Mouse (Mus musculus) neural tube, embryonic 13.5 days (tissue): Measurements from ENCODE around the gene Timm8a2. TPM values are rescaled to one million over a fixed set of nuclear protein-coding genes. Genes with fewer than 3 reads are reported as not detected.

Experiments
- ATAC-seq: fragments of 200-750 bp; cut with Nextera tagmentation; 2 replicates; pipeline ENCODE4 v1.8.0; 2017; ENCODE audit warnings: low read depth, mild to moderate bottlenecking, moderate TSS enrichment, moderate library complexity
- H3K27ac ChIP-seq: fragments of 300-500 bp; sonication (generic); replicated peaks from 2 replicates; pipeline ENCODE4 v1.5.1; 2015; ENCODE audit warnings: moderate library complexity, mild to moderate bottlenecking, inconsistent platforms
- H3K27me3 ChIP-seq: fragments of 300-500 bp; sonication (generic); 2 replicates; pipeline ENCODE4 v1.6.1; 2015; ENCODE audit warnings: mild to moderate bottlenecking, inconsistent platforms
- H3K36me3 ChIP-seq: fragments of 300-500 bp; sonication (generic); 2 replicates; pipeline ENCODE4 v1.6.1; 2015; ENCODE audit warnings: mild to moderate bottlenecking, inconsistent platforms
- H3K4me1 ChIP-seq: fragments of 300-500 bp; sonication (generic); replicated peaks from 2 replicates; pipeline ENCODE4 v1.6.1; 2015; ENCODE audit warnings: inconsistent platforms
- H3K4me2 ChIP-seq: fragments of 300-500 bp; sonication (generic); 2 replicates; pipeline ENCODE4 v1.6.1; 2015; ENCODE audit warnings: inconsistent platforms, mild to moderate bottlenecking, moderate library complexity
- H3K4me3 ChIP-seq: fragments of 300-500 bp; sonication (generic); 2 replicates; pipeline ENCODE4 v1.5.1; 2015; ENCODE audit warnings: mild to moderate bottlenecking, inconsistent platforms
- H3K9ac ChIP-seq: fragments of 300-500 bp; sonication (generic); 2 replicates; pipeline ENCODE4 v1.6.1; 2015; ENCODE audit warnings: moderate library complexity, mild to moderate bottlenecking, inconsistent platforms
- H3K9me3 ChIP-seq: fragments of 300-500 bp; sonication (generic); 2 replicates; pipeline ENCODE4 v1.6.1; 2016; ENCODE audit warnings: inconsistent platforms
- WGBS: fragments of 180-500 bp; shearing (Covaris S2); methylation state at CpG from one replicate; pipeline ENCODE4 v1.1.7; 2015; 5-methylcytosine and 5-hydroxymethylcytosine counted together
- polyA plus RNA-seq: library from polyadenylated mRNA; unstranded; fragments of >200 nt; fragmentation: Nextera tagmentation; extraction: Ambion mirVana; gene quantifications from 2 replicates; pipeline ENCODE4 v1.2.1, GENCODE M21; 2015

The Timm8a2 gene
- polyA plus RNA-seq, 1 experiment from 2014 or later = not detected

- H3K36me3 ChIP-seq = peaks cover 42% of the 10 kb centered on the region
- H3K27ac ChIP-seq = no peak overlapping the region
- WGBS = 85% methylated on average over 14 of the region's 14 CpGs
- ATAC-seq = no peak
- H3K4me1 ChIP-seq = no peaks in the 10 kb centered on the region
- H3K4me3 ChIP-seq = no peak overlapping the region
- H3K9me3 ChIP-seq = no peaks in the 10 kb centered on the region
- no peak overlapping the region for H3K9ac ChIP-seq
- no peaks in the 10 kb centered on the region for H3K27me3 ChIP-seq
- H3K4me2 ChIP-seq = no peak overlapping the region
Measured at GRCm38 (mm10) chr14:122013417-122013951, 21.0 kb upstream of the Timm8a2 start.

- Histone ChIP-seq H3K36me3 (peaks cover 37% of the 10 kb centered on the region), H3K4me2 (no peak overlapping the region), H3K4me3 (no peak overlapping the region), H3K27ac (no peak overlapping the region), H3K27me3 (no peaks in the 10 kb centered on the region), H3K4me1 (no peaks in the 10 kb centered on the region), H3K9ac (no peak overlapping the region), H3K9me3 (no peaks in the 10 kb centered on the region)
- ATAC-seq = no peak
- WGBS = 89% methylated on average over 2 of the region's 2 CpGs
Measured at GRCm38 (mm10) chr14:122017958-122018357, 16.5 kb upstream of the Timm8a2 start.

- H3K36me3 ChIP-seq = peaks cover 37% of the 10 kb centered on the region
- no peak overlapping the region for H3K4me2 ChIP-seq
- no peak for ATAC-seq
- H3K4me3 ChIP-seq = no peak overlapping the region
- H3K27ac ChIP-seq = no peak overlapping the region
- H3K4me1 ChIP-seq = no peaks in the 10 kb centered on the region
- H3K9me3 ChIP-seq = no peaks in the 10 kb centered on the region
- H3K9ac ChIP-seq = no peak overlapping the region
- no peaks in the 10 kb centered on the region for H3K27me3 ChIP-seq
- 89% methylated on average over 2 of the region's 2 CpGs for WGBS
Measured at GRCm38 (mm10) chr14:122019389-122019788, 15.1 kb upstream of the Timm8a2 start.

GRCm38 (mm10) chr14:122020567-122020966 lies 13.9 kb upstream of the Timm8a2 start:
- no peak for ATAC-seq
- H3K36me3 ChIP-seq = peaks cover 32% of the 10 kb centered on the region
- no peak overlapping the region for H3K4me3 ChIP-seq
- WGBS = 93% methylated on average over 6 of the region's 6 CpGs
- no peak overlapping the region for H3K27ac ChIP-seq
- H3K9me3 ChIP-seq = no peaks in the 10 kb centered on the region
- no peak overlapping the region for H3K4me2 ChIP-seq
- no peaks in the 10 kb centered on the region for H3K4me1 ChIP-seq
- H3K27me3 ChIP-seq = no peaks in the 10 kb centered on the region
- no peak overlapping the region for H3K9ac ChIP-seq

- H3K4me1 ChIP-seq = no peaks in the 10 kb centered on the region
- peaks cover 31% of the 10 kb centered on the region for H3K36me3 ChIP-seq
- no peaks in the 10 kb centered on the region for H3K9me3 ChIP-seq
- no peak overlapping the region for H3K4me3 ChIP-seq
- ATAC-seq = no peak
- no peaks in the 10 kb centered on the region for H3K27me3 ChIP-seq
- H3K9ac ChIP-seq = no peak overlapping the region
- 93% methylated on average over 1 of the region's 1 CpGs for WGBS
- no peak overlapping the region for H3K27ac ChIP-seq
- H3K4me2 ChIP-seq = no peak overlapping the region
Measured at GRCm38 (mm10) chr14:122023054-122023453, 11.4 kb upstream of the Timm8a2 start.

- Histone ChIP-seq H3K36me3 (peaks cover 28% of the 10 kb centered on the region), H3K9me3 (no peaks in the 10 kb centered on the region)
Measured at GRCm38 (mm10) chr14:122023928-122024327, 10.5 kb upstream of the Timm8a2 start.

GRCm38 (mm10) chr14:122028926-122029745 lies 5.3 kb upstream of the Timm8a2 start:
- no peak for ATAC-seq
- H3K4me1 ChIP-seq = no peaks in the 10 kb centered on the region
- WGBS = 90% methylated on average over 11 of the region's 11 CpGs
- H3K9me3 ChIP-seq = no peaks in the 10 kb centered on the region
- H3K9ac ChIP-seq = no peak overlapping the region
- H3K27me3 ChIP-seq = no peaks in the 10 kb centered on the region
- no peak overlapping the region for H3K4me3 ChIP-seq
- H3K4me2 ChIP-seq = no peak overlapping the region
- no peaks in the 10 kb centered on the region for H3K36me3 ChIP-seq
- H3K27ac ChIP-seq = no peak overlapping the region

More at GRCm38 (mm10) chr14:122023928-122024327, 10.5 kb upstream of the Timm8a2 start:
- H3K4me3 ChIP-seq = no peak overlapping the region
- no peak overlapping the region for H3K27ac ChIP-seq
- H3K4me2 ChIP-seq = no peak overlapping the region
- no peaks in the 10 kb centered on the region for H3K4me1 ChIP-seq
- no peak for ATAC-seq
- no peak overlapping the region for H3K9ac ChIP-seq
- H3K27me3 ChIP-seq = no peaks in the 10 kb centered on the region

- H3K27me3 ChIP-seq = no peaks in the 10 kb centered on the region
- WGBS = 89% methylated on average over 4 of the region's 4 CpGs
- no peaks in the 10 kb centered on the region for H3K9me3 ChIP-seq
- H3K4me2 ChIP-seq = no peak overlapping the region
- no peak overlapping the region for H3K27ac ChIP-seq
- ATAC-seq = no peak
- H3K4me1 ChIP-seq = no peaks in the 10 kb centered on the region
- H3K36me3 ChIP-seq = no peaks in the 10 kb centered on the region
- H3K4me3 ChIP-seq = no peak overlapping the region
- no peak overlapping the region for H3K9ac ChIP-seq
Measured at GRCm38 (mm10) chr14:122029851-122030250, 4.6 kb upstream of the Timm8a2 start.

- 85% methylated on average over 2 of the region's 2 CpGs for WGBS
- H3K9ac ChIP-seq = no peak overlapping the region
- no peak overlapping the region for H3K27ac ChIP-seq
- no peak for ATAC-seq
- H3K4me3 ChIP-seq = no peak overlapping the region
- no peaks in the 10 kb centered on the region for H3K36me3 ChIP-seq
- H3K4me2 ChIP-seq = no peak overlapping the region
- no peaks in the 10 kb centered on the region for H3K9me3 ChIP-seq
- H3K27me3 ChIP-seq = no peaks in the 10 kb centered on the region
- H3K4me1 ChIP-seq = no peaks in the 10 kb centered on the region
Measured at GRCm38 (mm10) chr14:122032045-122032444, 2.4 kb upstream of the Timm8a2 start.

- Histone ChIP-seq H3K9me3 (no peaks in the 10 kb centered on the region), H3K4me3 (no peak overlapping the region), H3K9ac (no peak overlapping the region), H3K36me3 (no peaks in the 10 kb centered on the region), H3K27ac (no peak overlapping the region), H3K27me3 (no peaks in the 10 kb centered on the region), H3K4me2 (no peak overlapping the region), H3K4me1 (no peaks in the 10 kb centered on the region)
- no peak for ATAC-seq
- WGBS = 90% methylated on average over 1 of the region's 1 CpGs
Measured at GRCm38 (mm10) chr14:122035181-122035580, 707 bp downstream of the Timm8a2 start.

GRCm38 (mm10) chr14:122035860-122036259 lies 1.4 kb downstream of the Timm8a2 start:
- 85% methylated on average over 2 of the region's 2 CpGs for WGBS

GRCm38 (mm10) chr14:122038874-122039647 lies 4.6 kb downstream of the Timm8a2 start:
- Histone ChIP-seq H3K36me3 (no peaks in the 10 kb centered on the region), H3K27ac (no peak overlapping the region), H3K4me3 (no peak overlapping the region), H3K9me3 (no peaks in the 10 kb centered on the region), H3K27me3 (no peaks in the 10 kb centered on the region), H3K4me2 (no peak overlapping the region), H3K4me1 (no peaks in the 10 kb centered on the region), H3K9ac (no peak overlapping the region)
- WGBS = 86% methylated on average over 13 of the region's 13 CpGs
- no peak for ATAC-seq

More at GRCm38 (mm10) chr14:122035860-122036259, 1.4 kb downstream of the Timm8a2 start:
- H3K27ac ChIP-seq = no peak overlapping the region
- no peaks in the 10 kb centered on the region for H3K36me3 ChIP-seq
- no peaks in the 10 kb centered on the region for H3K27me3 ChIP-seq
- H3K9ac ChIP-seq = no peak overlapping the region
- ATAC-seq = no peak
- H3K4me2 ChIP-seq = no peak overlapping the region
- no peaks in the 10 kb centered on the region for H3K9me3 ChIP-seq
- no peak overlapping the region for H3K4me3 ChIP-seq
- no peaks in the 10 kb centered on the region for H3K4me1 ChIP-seq
